Mouse (Mus musculus) kidney, embryonic 14.5 days (tissue): ENCODE measurements at regions not wholly inside any gene's neighbourhood (a gene's known extent, or its start where the extent isn't known, plus 50 kb on each side); places are given as distances from the start of the nearest gene placed in this dataset.

Experiments
- ATAC-seq: fragments of 200-750 bp; cut with Nextera tagmentation; 2 replicates; pipeline ENCODE4 v1.8.0; 2017; ENCODE audit warnings: moderate number of reproducible peaks, mild to moderate bottlenecking, moderate TSS enrichment, moderate library complexity; ENCODE audit not compliant: low FRiP score, low TSS enrichment
- H3K27ac ChIP-seq: fragments of 300-500 bp; sonication (generic); 2 replicates; pipeline ENCODE4 v1.5.1; 2014; ENCODE audit warnings: low read depth, mild to moderate bottlenecking, low read length, moderate library complexity, mixed read lengths
- H3K27me3 ChIP-seq: fragments of 300-500 bp; sonication (generic); 2 replicates; pipeline ENCODE4 v1.6.1; 2014; ENCODE audit warnings: mild to moderate bottlenecking, low read length; ENCODE audit not compliant: control insufficient read depth, insufficient read depth
- H3K36me3 ChIP-seq: fragments of 300-500 bp; sonication (generic); 2 replicates; pipeline ENCODE4 v1.6.1; 2014; ENCODE audit warnings: low read length, mixed read lengths; ENCODE audit not compliant: control insufficient read depth, insufficient read depth
- H3K4me1 ChIP-seq: fragments of 300-500 bp; sonication (generic); 2 replicates; pipeline ENCODE4 v1.6.1; 2014; ENCODE audit warnings: low read length, mixed read lengths; ENCODE audit not compliant: control insufficient read depth, insufficient read depth
- H3K4me2 ChIP-seq: fragments of 300-500 bp; sonication (generic); replicated peaks from 2 replicates; pipeline ENCODE4 v1.6.1; 2014; ENCODE audit warnings: low read depth, mild to moderate bottlenecking, low read length
- H3K4me3 ChIP-seq: fragments of 300-500 bp; sonication (generic); 2 replicates; pipeline ENCODE4 v1.5.1; 2014; ENCODE audit warnings: mild to moderate bottlenecking, low read length
- H3K9ac ChIP-seq: fragments of 300-500 bp; sonication (generic); 2 replicates; pipeline ENCODE4 v1.6.1; 2014; ENCODE audit warnings: low read depth, mild to moderate bottlenecking, low read length, moderate library complexity
- H3K9me3 ChIP-seq: fragments of 300-500 bp; sonication (generic); 2 replicates; pipeline ENCODE4 v1.6.1; 2016; ENCODE audit warnings: low read length; ENCODE audit not compliant: control insufficient read depth
- WGBS: fragments of 180-500 bp; shearing (Covaris S2); extraction: QIAGEN DNeasy Blood & Tissue Kit; methylation state at CpG from one replicate; pipeline ENCODE4 v1.1.7; 2014; 5-methylcytosine and 5-hydroxymethylcytosine counted together

DNA sequence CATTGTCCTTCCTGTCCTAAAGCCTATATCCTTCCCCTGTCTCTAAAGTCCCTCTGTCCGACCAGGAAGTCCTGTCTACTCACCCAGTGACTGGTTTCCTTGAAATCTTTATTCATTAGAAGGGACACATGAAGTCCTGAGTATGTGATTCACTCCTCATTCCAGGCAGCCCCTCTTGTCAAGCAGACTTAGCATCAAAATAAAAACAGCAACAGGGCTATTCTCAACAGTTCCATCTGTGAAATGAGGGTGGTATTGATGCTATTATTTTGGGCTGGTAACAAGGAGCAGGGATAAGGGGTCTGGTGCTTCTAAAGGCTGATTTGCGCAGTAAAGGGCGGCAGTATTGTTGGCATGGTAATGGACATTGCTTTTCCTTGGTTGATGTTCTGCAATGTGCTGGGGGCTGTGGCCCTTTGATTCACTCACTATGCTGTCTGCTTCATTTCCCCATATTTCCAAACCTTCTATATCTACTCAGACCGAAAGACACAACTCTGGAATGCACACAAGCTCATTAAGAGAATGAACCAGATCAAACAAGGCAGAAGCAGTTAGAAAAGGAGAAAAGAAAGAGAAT, 2955.6 kb upstream of the Lrrc6 start:
- H3K9me3 ChIP-seq: no peaks in the 10 kb centered on the region
- H3K4me1 ChIP-seq: no peaks in the 10 kb centered on the region
- ATAC-seq: no peak
- no peak overlapping the region for H3K4me3 ChIP-seq
- H3K27ac ChIP-seq: no peak overlapping the region
- no peaks in the 10 kb centered on the region for H3K36me3 ChIP-seq
- no peak overlapping the region for H3K4me2 ChIP-seq
- no peaks in the 10 kb centered on the region for H3K27me3 ChIP-seq
- H3K9ac ChIP-seq: no peak overlapping the region
- 90% methylated on average over 4 of the region's 4 CpGs for WGBS

DNA sequence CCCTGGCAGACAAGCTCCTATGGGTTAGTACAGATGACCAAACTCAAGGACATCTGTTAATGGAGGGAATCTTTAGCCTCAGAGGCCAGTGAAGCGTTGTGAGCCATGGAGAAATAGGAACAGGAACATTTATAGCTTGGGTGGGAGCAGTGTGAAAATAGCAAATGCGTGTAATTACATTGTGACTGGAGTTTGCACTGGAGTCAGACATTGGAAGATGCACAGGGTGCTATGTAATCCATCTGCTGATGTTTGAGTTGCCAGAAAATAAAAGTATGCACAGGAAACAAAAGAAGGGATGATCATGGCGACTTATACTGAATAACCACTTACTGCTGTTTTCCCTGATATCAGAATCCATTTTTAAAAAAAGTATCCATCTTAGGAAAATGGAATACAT, 2940.3 kb upstream of the Lrrc6 start:
- 80% methylated on average over 3 of the region's 3 CpGs for WGBS
- Histone ChIP-seq H3K4me2 (no peak overlapping the region), H3K27ac (no peak overlapping the region), H3K9me3 (no peaks in the 10 kb centered on the region), H3K27me3 (no peaks in the 10 kb centered on the region), H3K36me3 (no peaks in the 10 kb centered on the region), H3K9ac (no peak overlapping the region), H3K4me1 (no peaks in the 10 kb centered on the region), H3K4me3 (no peak overlapping the region)
- no peak for ATAC-seq

DNA sequence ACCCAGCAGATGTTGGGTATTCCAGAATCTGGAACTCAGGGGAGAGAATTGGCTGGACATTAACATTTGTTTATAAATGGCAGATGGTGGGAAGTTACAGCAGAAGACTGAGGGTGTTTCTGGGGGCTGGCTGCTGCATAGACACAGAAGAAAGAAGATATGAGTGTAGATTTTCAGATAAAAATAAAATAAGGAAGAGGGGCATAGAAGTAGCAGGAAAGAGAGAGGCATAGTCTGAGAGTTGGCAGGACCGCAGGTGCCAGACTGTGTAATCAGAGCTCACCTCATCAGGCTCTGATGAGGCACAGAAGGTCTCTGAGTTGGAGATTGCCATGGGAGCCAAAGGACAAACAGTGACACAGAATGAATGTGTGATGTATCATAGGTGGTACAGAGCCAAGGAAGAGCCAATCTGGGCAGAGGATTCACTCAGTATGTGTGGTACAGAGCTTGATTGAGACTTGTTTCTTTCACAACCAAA, 2912.9 kb upstream of the Lrrc6 start:
- Histone ChIP-seq H3K27ac (no peak overlapping the region), H3K9me3 (no peaks in the 10 kb centered on the region), H3K4me2 (no peak overlapping the region), H3K4me3 (no peak overlapping the region), H3K4me1 (no peaks in the 10 kb centered on the region), H3K9ac (no peak overlapping the region), H3K36me3 (no peaks in the 10 kb centered on the region), H3K27me3 (no peaks in the 10 kb centered on the region)
- no peak for ATAC-seq
- WGBS: 91% methylated on average over 1 of the region's 1 CpGs

DNA sequence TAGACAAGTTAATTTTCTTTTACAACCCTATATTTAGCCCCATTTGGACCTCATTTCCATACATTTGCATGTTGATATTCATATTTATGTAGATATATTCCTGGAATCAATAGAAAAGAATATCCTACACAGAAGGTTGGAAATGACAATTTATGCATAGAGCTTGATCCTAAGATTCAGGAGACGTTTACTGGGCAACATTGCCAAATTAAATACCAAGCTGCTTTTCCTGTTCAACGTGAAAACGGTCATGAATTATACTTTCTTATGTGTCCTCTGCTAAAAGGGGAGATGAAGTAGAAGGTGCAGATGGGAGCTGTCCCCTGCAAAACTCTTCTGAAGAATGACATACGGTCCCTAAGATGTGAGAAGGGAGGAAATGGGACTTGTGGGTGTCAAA, 2888.9 kb upstream of the Lrrc6 start:
- Histone ChIP-seq H3K27me3 (no peaks in the 10 kb centered on the region), H3K36me3 (no peaks in the 10 kb centered on the region), H3K4me1 (no peaks in the 10 kb centered on the region), H3K4me2 (no peak overlapping the region), H3K4me3 (no peak overlapping the region), H3K27ac (no peak overlapping the region), H3K9ac (no peak overlapping the region), H3K9me3 (no peaks in the 10 kb centered on the region)
- no peak for ATAC-seq
- WGBS: 81% methylated on average over 4 of the region's 4 CpGs

DNA sequence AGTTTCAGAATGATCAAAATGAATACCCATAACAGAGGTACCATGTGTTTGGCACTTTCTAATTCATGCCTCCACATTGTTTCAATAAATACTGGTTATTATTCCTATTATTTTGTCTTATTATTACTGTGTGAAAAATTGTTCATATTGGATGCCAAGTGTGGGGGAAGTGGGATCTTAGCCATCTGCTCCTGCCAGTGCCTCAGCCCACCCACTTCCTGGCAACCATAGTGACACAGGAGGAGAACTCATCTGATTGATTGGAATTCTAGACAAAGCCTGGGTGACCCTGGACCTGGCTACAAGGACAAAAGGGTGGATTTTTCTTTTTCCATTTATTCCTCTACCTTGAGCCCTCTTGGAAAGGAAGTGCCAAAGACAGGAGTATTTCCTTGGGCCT, 2886.8 kb upstream of the Lrrc6 start:
- no peak overlapping the region for H3K27ac ChIP-seq
- no peak overlapping the region for H3K9ac ChIP-seq
- H3K4me2 ChIP-seq: no peak overlapping the region
- H3K27me3 ChIP-seq: no peaks in the 10 kb centered on the region
- ATAC-seq: no peak
- H3K9me3 ChIP-seq: no peaks in the 10 kb centered on the region
- H3K36me3 ChIP-seq: no peaks in the 10 kb centered on the region
- H3K4me3 ChIP-seq: no peak overlapping the region
- no peaks in the 10 kb centered on the region for H3K4me1 ChIP-seq

DNA sequence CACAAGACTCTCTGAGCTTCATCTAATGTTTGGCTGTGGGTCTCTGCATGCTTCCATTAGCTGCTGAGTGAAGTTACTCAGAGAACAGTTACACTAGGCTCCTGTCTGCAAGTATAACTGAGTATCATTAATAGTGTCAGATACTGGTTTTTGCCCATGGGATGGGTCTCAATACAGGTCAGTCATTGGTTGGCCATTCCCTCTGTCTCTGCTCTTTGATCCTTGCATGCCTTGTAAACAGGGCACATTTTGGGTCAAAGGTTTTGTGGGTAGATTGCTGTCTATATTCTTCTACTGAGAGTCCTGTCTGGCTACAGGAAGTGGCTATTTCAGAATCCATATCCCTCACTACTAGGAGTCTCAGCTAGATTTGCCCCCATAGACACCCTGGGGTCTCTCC, 2864.7 kb upstream of the Lrrc6 start:
- no peak for ATAC-seq
- no peaks in the 10 kb centered on the region for H3K27me3 ChIP-seq
- no peak overlapping the region for H3K4me3 ChIP-seq
- H3K27ac ChIP-seq: no peak overlapping the region
- H3K9me3 ChIP-seq: no peaks in the 10 kb centered on the region
- no peaks in the 10 kb centered on the region for H3K36me3 ChIP-seq
- no peak overlapping the region for H3K9ac ChIP-seq
- H3K4me1 ChIP-seq: no peaks in the 10 kb centered on the region
- no peak overlapping the region for H3K4me2 ChIP-seq

DNA sequence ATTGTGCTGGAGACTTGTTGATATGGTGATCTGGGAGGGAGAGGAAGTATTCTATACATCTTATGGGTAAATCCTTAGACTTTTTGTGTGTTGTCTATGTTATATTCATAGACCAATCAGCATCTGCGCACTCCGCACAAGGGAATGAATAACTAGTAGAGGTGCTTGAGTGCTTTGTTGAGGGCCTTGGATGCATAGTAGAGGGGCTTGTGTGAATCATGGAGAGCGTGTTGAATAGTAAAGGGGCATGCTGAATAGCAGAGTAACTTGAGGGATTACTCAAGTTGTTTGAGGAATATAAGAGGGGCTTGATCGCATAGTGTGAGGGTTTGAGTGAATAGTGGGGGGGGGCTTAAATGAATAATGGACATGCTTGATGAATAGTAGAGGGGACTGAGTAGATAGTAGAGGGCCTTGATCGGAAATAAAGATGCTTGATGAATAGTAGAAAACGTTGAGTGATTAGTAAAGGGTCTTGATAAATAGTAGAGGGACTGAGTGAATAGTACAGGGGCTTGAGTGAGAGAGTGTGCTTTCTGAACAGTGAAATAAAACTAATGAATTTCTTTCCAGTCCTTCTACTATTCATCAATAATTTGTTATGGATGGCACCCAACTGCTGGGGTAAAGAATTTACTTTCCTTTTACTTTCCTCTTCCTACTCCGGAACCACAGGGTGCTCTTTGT, 2849.5 kb upstream of the Lrrc6 start:
- Histone ChIP-seq H3K4me2 (no peak overlapping the region), H3K9me3 (no peaks in the 10 kb centered on the region), H3K4me1 (no peaks in the 10 kb centered on the region), H3K4me3 (no peak overlapping the region), H3K27ac (no peak overlapping the region), H3K27me3 (no peaks in the 10 kb centered on the region), H3K9ac (no peak overlapping the region), H3K36me3 (no peaks in the 10 kb centered on the region)
- 90% methylated on average over 7 of the region's 7 CpGs for WGBS
- ATAC-seq: no peak

DNA sequence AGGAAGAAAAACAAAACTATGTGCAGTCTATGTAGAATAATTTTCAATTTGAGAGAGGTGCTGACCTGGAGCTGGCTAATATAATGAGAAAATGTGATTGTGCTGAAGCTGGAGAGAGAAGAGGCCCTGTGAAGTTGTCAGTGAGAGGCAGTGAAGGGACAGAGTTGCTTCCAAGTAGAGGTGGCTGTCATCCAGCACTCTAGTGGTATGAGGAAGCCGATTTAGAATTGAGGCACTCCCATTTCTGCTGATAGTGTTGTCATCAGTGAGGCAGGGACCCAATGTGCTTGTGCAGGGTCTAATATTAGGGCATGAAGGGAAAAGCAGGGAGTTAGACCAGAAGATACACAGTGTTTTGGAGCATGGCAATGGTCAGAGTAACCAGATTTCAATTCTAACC, 2845.4 kb upstream of the Lrrc6 start:
- H3K27ac ChIP-seq: no peak overlapping the region
- H3K4me1 ChIP-seq: no peaks in the 10 kb centered on the region
- no peak for ATAC-seq
- no peaks in the 10 kb centered on the region for H3K9me3 ChIP-seq
- WGBS: 94% methylated on average over 1 of the region's 1 CpGs
- no peak overlapping the region for H3K9ac ChIP-seq
- H3K36me3 ChIP-seq: no peaks in the 10 kb centered on the region
- H3K4me2 ChIP-seq: no peak overlapping the region
- H3K27me3 ChIP-seq: no peaks in the 10 kb centered on the region
- no peak overlapping the region for H3K4me3 ChIP-seq

DNA sequence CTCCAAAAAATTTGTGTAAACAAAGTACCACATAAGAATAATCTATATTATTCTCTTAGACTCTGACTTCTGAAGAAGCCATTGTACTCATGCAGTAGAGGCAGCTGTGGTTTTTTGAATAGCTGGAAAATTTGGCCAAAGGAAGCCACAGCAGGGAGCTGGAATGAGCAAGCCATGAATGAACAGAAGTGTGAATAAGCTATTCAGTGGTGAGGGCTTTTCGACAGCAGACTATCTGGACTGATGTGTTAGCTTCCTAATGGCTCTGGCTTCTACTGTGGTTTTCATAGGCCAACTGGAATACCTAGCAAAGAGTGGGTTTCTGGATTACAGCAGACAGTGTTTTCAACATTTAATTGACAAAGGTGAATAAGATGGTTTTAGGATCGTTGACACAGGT, 2842.0 kb upstream of the Lrrc6 start:
- H3K27me3 ChIP-seq: no peaks in the 10 kb centered on the region
- no peak overlapping the region for H3K9ac ChIP-seq
- H3K4me2 ChIP-seq: no peak overlapping the region
- no peaks in the 10 kb centered on the region for H3K36me3 ChIP-seq
- no peak overlapping the region for H3K27ac ChIP-seq
- H3K4me1 ChIP-seq: no peaks in the 10 kb centered on the region
- H3K9me3 ChIP-seq: no peaks in the 10 kb centered on the region
- no peak for ATAC-seq
- H3K4me3 ChIP-seq: no peak overlapping the region
- WGBS: 79% methylated on average over 2 of the region's 2 CpGs
